Mouse (Mus musculus) neural tube, embryonic 11.5 days (tissue): ENCODE measurements at regions not wholly inside any gene's neighbourhood (a gene's known extent, or its start where the extent isn't known, plus 50 kb on each side); places are given as distances from the start of the nearest gene placed in this dataset. TPM values are rescaled to one million over a fixed set of nuclear protein-coding genes. Genes with fewer than 3 reads are reported as not detected.

Experiments
- ATAC-seq: fragments of 200-750 bp; cut with Nextera tagmentation; 2 replicates; pipeline ENCODE4 v1.8.0; 2017; ENCODE audit warnings: moderate number of reproducible peaks, mild to moderate bottlenecking, moderate TSS enrichment, moderate library complexity; ENCODE audit not compliant: insufficient read depth, low FRiP score, low TSS enrichment
- DNase-seq: peaks from one replicate; pipeline ENCODE4 v3.0.0-alpha.2; 2015; ENCODE audit warnings: low spot score
- H3K27ac ChIP-seq: fragments of 300-500 bp; sonication (generic); 2 replicates; pipeline ENCODE4 v1.5.1; 2014; ENCODE audit warnings: low read depth, mild to moderate bottlenecking, low read length
- H3K27me3 ChIP-seq: fragments of 300-500 bp; sonication (generic); 2 replicates; pipeline ENCODE4 v1.6.1; 2014; ENCODE audit warnings: mild to moderate bottlenecking, low read length, mixed read lengths; ENCODE audit not compliant: control insufficient read depth, insufficient read depth
- H3K36me3 ChIP-seq: fragments of 300-500 bp; sonication (generic); 2 replicates; pipeline ENCODE4 v1.6.1; 2014; ENCODE audit warnings: mild to moderate bottlenecking, low read length, moderate library complexity, mixed read lengths; ENCODE audit not compliant: control insufficient read depth, insufficient read depth
- H3K4me1 ChIP-seq: fragments of 300-500 bp; sonication (generic); 2 replicates; pipeline ENCODE4 v1.6.1; 2014; ENCODE audit warnings: low read length, mixed read lengths; ENCODE audit not compliant: control insufficient read depth, insufficient read depth
- H3K4me2 ChIP-seq: fragments of 300-500 bp; sonication (generic); 2 replicates; pipeline ENCODE4 v1.6.1; 2014; ENCODE audit warnings: low read depth, mild to moderate bottlenecking, moderate library complexity
- H3K4me3 ChIP-seq: fragments of 300-500 bp; sonication (generic); 2 replicates; pipeline ENCODE4 v1.5.1; 2014; ENCODE audit warnings: low read depth, low read length
- H3K9ac ChIP-seq: fragments of 300-500 bp; sonication (generic); 2 replicates; pipeline ENCODE4 v1.6.1; 2014; ENCODE audit warnings: mild to moderate bottlenecking, low read length
- H3K9me3 ChIP-seq: fragments of 300-500 bp; sonication (generic); 2 replicates; pipeline ENCODE4 v1.6.1; 2016; ENCODE audit warnings: low read length; ENCODE audit not compliant: control insufficient read depth
- WGBS: fragments of 180-500 bp; shearing (Covaris S2); extraction: QIAGEN DNeasy Blood & Tissue Kit; methylation state at CpG from one replicate; pipeline ENCODE4 v1.1.7; 2014; 5-methylcytosine and 5-hydroxymethylcytosine counted together
- microRNA-seq: library from miRNA; unstranded; fragments of <30 nt; microRNA quantifications from one replicate; pipeline ENCODE4, GENCODE M21; 2016

DNA sequence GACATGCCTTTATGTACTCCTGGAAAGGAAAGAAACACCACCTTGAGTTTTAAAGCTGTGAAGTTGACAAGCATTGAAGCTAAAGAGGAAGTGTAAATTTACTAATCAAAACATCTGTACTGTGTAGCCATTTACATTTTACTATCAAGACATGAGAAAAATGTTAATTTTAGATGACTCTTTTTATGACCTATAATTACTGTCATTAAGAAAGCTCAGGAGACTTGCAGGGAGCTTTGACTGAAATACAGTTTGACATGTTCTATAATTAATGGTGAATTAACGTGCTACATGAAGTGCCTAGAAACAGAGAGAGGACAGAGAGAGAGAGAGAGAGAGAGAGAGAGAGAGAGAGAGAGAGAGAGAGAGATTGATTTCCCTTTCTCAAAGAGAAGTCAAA lies 432.8 kb downstream of the Gm8797 start:
- Histone ChIP-seq H3K4me1 (no peaks in the 10 kb centered on the region), H3K27me3 (no peaks in the 10 kb centered on the region), H3K9me3 (no peaks in the 10 kb centered on the region), H3K9ac (no peak overlapping the region), H3K27ac (no peak overlapping the region), H3K4me2 (no peak overlapping the region), H3K4me3 (no peak overlapping the region), H3K36me3 (no peaks in the 10 kb centered on the region)
- DNase-seq (no peak), ATAC-seq (no peak)
- 39% methylated on average over 1 of the region's 1 CpGs for WGBS

DNA sequence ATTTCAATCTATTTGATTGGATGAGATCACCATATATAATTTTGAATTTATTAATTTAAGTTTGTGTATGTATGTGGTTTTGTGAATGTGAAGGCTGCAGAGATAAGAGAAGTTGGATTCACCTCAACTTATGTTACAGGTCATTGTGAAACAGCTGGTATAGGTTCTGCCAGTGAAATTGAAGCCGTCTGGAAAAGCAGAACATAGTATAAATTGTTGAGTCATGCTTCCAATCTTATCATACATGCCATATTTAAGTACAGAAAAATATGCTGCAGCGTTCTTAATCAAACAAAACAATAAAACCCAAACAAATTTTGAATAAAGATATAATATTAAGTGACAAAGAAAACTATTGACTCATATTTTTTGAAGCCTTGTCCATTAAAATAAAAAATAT lies 415.6 kb downstream of the 1700008P02Rik start:
- 78% methylated on average over 2 of the region's 2 CpGs for WGBS
- Histone ChIP-seq H3K9ac (no peak overlapping the region), H3K9me3 (no peaks in the 10 kb centered on the region), H3K4me2 (no peak overlapping the region), H3K27me3 (no peaks in the 10 kb centered on the region), H3K4me3 (no peak overlapping the region), H3K27ac (no peak overlapping the region), H3K4me1 (no peaks in the 10 kb centered on the region), H3K36me3 (no peaks in the 10 kb centered on the region)
- ATAC-seq (no peak), DNase-seq (no peak)

DNA sequence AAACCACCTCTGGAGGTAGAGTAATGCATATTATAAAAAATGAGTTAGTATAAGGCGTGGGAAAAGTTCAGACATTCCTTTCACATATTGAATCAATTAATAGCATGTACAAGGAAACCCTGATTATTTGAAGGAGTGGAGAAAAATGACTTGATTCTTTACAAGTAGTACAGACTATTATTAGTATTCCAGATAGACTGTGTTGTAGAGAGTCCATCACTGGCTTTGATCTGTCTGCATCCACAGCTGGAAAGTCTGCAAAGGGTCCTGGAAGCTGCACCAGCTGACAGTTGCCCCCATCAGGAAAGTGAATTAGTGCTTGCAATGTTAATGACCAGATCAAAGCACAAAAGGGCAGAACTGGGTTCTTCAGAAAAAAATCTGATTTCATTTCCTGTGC lies 391.6 kb downstream of the 1700008P02Rik start:
- ATAC-seq (no peak), DNase-seq (peak; percentile 16)
- Histone ChIP-seq H3K4me3 (no peak overlapping the region), H3K9me3 (no peaks in the 10 kb centered on the region), H3K4me1 (no peaks in the 10 kb centered on the region), H3K27me3 (no peaks in the 10 kb centered on the region), H3K4me2 (no peak overlapping the region), H3K9ac (no peak overlapping the region), H3K36me3 (no peaks in the 10 kb centered on the region), H3K27ac (no peak overlapping the region)
- WGBS, result 66% methylated on average over 1 of the region's 1 CpGs

Small RNA genes in the stretch of these regions (microRNA-seq; reads per million reads assigned to microRNA genes)
- gene Gm25144 (not detected), gene Gm25352 (not detected)
